Mouse (Mus musculus) adrenal gland (tissue): ENCODE results near the gene Grik3.

ENCODE experiments used
- intact Hi-C: fragments of 180-260 bp; cut with DNase I; formaldehyde crosslinking; loops from one replicate; pipeline ENCODE4 v1.15.1; 2025

Grik3 gene

DNA sequence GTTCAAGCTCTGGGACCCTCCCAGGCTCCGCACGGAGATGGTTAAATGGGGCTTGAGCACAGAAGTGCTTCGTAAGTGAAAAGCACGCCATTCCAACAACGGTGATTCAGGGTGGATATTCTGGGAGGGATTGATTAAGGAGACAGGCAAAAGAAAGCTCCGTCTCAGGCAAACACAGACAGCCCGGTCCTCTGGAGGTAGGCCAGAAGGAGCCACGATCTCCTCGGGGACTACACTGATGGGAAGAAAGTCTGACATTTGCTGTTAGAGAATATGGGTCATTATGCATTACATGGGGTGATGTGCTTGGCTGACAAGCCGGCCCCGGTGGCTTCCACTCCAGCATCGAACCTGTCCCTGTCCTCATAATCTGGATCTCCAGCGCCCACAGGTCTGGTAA lies 146.9 kb downstream of the Grik3 start:
- intact Hi-C loops: no loop called here

- intact Hi-C loops: no loop called here
Measured at GRCm38 (mm10) chr4:125640520-125640919, 150.0 kb downstream of the Grik3 start.

DNA sequence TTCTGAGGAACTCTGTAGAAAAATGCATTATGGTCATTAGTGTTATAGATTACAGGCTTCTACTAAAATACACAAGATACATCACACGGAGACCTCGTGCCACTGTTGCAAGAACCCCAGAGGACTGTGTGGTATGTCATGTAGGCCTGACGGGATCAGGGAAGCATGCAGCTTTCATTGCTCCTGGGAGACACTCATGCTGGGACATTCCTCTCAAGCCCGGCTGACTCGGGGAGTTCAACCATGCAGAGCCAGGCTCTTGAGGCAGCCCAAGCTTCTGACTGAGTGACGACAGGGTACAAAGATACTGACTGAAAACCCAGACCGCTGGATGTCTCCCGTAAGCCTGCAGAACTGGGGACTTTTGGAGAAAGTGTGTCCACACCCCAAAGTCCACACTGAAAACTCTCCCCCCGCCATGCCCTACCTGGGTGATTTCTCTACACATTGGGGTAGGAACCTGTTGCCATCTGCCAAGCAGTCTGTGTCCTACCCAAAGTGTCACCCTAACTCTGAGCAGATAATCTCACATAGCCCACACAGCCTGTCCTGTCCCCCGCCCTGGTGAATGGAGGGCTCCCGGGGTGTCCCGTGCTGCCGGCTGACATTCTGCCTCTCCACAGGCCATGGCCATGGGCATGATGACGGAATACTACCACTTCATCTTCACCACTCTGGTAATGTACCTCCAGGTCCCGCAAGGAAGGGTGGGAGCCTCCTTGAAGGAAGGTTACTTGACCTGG lies 150.6 kb downstream of the Grik3 start:
- intact Hi-C loops: no loop called here

DNA sequence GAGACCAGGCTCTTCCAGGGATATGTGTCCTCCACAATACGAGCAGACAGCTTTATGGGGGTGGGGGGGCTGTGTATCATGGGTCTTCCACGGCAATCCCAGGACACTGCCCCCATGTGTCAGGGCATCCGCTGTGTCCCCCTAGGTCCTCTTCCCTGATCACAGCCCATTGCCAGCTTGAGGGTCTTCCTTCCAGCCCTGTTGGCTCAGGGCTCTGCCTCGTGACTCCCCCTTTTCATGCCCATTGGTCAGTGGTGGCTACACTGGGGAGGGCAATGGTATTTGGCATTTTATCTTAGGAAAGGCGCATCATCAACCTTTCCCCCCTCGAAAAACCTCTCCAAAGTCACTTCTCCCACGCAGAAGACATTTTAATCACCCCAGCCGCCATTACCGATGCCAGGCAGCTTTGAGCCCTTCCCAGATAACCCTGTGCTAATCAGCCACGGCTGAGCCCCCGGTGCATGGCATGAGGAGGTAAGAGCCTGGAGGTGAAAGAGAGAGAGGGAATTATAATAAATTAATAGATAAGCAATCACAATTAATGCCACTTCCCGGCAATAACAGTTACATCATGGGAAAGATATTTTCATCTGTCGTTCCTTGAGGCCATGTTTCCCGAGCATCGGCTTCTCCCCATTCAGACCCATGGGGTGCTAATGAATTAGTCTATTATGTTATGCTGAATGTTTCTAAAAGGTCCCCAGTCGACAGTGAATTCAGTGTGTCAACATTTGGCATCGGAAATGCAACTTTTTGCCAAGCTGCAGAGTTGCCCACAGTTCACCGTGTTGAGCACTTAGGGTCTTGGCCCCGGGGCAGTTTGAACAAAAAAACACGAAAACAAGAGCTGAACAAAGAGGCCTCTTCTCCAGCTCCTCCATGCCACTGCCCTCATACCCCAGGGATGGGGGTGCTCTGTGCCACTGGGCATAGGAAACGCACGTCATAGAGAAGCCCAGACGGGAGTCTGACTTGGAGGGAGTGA lies 154.4 kb downstream of the Grik3 start:
- intact Hi-C loops: no loop called here

DNA sequence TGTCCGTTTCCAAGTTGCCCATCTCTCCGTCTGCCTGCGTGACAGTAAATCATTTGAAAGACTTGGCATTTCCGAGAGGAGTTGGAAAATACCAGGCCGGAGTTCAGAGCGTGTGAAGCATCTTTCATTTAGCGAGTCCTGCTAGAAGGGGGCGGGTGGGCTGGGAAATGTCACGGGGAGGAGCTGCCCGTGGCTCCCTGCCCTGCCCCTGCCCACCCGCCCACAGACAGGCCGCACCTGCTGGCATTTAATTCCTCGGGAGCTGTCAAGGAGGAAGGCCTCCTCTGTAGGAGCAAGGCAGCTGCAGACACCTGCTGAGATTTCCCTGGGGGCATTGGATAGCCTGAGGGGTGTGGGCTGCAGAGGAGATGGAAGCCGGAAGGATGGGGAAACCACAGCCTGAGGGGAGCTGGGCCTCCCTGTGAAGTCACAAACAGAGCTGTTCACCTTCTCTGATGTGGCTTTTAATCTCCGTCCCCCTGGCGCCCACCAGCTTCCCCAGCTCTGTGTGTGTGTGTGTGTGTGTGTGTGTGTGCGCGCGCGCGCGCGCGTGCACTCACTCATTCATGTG lies 161.3 kb downstream of the Grik3 start:
- intact Hi-C loops: no loop called here

- intact Hi-C loops: no loop called here
Measured at GRCm38 (mm10) chr4:125656031-125656430, 165.5 kb downstream of the Grik3 start.

DNA sequence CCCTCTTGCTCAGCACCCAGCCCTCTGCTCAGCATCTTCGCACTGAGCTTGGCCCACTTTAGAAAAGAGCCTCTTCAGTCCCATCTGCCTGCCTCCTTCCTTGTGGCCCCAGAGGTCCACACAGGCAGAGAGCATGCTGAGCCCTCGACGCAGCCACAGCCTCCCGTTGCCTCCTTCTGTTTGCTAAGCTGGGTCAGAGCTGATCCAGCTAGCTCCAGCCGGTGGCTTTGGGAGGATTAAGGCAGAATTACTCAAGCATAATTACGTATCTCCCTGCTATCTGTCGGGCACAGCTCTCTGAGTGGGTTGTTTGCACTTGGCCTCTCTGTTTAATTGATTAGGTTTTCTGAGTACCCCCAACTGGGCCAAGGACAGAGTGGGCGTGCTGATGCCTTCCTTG lies 167.9 kb downstream of the Grik3 start:
- intact Hi-C loops: no loop called here

DNA sequence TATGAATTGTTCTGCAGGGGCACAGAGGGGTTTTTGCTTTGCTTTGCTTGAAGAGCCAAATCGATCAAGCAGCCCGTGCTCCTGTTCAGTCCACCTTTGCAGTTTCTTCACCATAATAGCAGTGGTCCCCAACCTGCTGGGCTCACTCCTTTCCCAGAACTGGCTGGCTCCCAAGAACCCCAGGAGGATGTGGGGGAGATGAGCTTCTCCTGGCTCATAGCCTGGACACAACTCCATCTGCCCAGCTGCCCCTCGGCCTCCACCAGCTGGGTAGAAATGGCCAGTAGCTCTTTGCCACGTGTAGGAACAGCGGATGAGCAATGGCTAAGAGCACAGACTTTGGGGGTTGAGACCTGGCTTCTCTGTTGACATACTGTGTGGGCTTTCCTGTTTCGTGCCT lies 171.5 kb downstream of the Grik3 start:
- intact Hi-C loops: no loop called here

DNA sequence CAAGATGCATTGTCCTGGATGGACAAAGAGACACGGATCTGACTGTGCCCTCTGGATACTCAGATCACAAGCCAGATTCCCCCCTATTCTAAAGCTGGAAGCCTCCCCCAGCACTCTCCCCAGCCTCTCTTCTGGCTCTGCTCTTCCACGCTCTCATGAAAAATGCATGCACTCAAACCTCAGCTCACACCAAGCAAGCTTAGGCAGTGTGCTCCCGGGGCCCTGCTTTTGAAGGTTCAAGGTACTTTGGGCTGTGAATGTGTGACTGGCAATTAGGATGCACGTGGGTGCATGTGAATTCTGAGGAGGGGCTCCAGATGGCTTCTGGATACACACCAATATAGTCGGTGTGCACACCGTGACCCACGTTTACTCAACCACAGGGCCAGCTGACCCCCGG lies 172.8 kb downstream of the Grik3 start:
- intact Hi-C loops: no loop called here

- intact Hi-C loops: no loop called here
Measured at GRCm38 (mm10) chr4:125665955-125666354, 175.5 kb downstream of the Grik3 start.

DNA sequence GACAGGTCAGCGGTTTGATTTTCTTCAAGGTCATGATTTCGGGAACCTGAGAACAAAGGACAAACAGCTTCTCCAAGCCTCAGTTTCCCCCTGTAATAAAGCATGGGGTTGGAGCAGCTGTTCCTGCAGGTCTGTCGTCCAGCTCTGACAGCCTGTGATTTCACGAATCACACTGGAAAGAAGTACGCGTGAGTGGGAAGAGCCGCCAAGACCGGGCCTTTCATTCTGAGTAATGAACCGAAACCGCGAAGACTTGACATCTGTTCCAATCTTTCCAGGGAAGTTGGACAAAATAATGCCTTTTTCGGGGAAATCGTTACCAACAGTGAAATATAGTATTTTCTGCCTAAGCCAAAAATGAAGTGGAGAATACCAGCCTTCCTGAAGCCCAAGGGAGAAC lies 191.5 kb downstream of the Grik3 start:
- intact Hi-C loops: no loop called here

DNA sequence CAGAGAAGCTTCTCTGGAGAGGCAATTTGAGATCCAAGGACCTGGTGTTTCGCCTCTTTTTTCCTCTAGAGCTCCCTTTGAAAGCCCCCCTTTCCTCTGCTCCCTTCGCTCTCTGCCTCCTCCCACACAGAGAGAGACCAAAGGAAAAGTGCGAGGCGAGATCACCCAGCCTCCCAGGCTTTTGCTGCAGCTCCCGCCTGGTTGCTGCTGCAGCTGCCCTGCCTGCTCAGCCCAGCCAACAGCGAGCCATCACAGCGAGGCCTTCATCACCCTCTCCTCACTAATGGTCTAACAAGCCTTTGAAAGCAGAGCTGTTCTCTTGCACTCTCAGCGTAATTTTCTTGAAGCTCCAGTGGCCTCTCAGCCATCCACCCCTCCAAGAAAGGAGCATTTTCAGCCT lies 196.6 kb downstream of the Grik3 start:
- intact Hi-C loops: no loop called here

GRCm38 (mm10) chr4:125695431-125695830 lies 204.9 kb downstream of the Grik3 start:
- intact Hi-C loops: no loop called here

GRCm38 (mm10) chr4:125696182-125696939 lies 205.9 kb downstream of the Grik3 start:
- intact Hi-C loops: no loop called here

GRCm38 (mm10) chr4:125697626-125698025 lies 207.1 kb downstream of the Grik3 start:
- intact Hi-C loops: no loop called here

DNA sequence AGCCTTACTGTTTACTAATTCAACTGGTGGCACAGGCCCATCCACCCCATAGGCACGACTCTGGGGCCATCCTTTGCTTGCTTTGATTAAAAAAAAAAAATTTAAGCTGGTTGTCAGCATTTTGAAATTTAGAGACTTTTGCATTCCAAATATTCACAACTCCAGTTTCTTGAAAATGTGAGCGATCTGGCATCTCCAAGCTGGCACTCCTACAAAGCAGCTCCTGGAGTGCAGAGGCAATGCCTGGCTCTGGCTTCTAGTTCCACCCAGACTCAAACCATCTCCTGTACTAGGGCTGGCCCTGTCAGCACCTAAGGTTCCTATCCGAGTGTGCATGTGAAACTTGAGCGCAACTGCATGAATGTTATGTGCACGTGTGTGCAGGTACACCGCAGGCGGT lies 208.6 kb downstream of the Grik3 start:
- intact Hi-C loops: no loop called here

DNA sequence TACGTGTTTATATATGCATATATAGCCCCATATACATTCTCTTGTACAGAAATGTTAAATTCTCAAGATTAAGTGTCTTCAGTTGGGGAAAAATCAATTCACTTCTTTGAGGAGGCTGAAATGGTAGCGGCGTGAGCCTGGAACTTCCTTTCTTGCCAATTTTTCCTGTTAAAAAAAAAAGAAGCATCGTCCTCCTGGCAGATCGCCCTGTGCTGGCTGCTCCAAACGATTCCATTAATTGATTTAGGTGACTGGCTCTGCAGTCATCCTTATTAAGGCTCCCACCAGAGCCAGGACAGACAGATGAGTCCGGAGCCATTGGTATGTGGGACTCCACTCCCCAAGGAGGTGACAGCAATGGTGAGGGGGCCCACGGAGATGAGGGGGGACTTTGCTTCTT lies 209.8 kb downstream of the Grik3 start:
- intact Hi-C loops: loop anchor here (10.0 kb wide), 2 partner anchors 244 to 536 kb away; no protein-coding TSS in a partner anchor

DNA sequence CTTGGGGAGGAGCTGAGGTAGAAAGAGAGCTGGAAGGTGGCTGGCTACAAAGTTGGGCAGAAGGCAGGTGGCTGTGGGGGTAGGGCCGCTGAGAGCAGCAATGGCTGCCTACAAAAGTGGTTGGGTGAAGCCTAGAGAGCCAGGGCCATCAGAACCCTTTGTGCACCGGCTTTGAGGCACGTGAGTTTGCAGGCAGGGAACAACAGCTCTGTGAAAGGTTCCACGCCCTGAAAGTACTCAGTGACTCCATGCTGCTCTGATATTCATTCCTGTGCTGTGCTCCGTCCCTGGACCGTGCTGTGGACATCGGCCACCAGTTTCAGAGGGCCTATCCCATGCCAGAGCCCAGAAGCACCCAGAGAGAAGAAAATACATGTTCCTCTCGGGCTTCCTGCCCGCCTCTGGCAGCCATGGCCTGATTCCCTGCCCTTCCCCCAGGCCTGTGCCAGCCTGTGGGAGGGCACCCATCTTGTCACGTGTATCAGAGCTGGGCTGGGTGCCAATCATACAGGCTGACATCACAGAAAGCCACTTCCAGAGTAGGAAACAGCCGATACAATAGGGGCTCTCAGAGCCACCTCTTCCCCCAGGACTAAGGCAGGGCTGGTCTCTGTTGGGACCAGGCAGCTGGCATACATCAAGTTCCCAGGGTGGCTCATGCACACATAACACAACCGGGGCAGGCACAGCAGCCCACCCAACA lies 212.3 kb downstream of the Grik3 start:
- intact Hi-C loops: loop anchor here (10.0 kb wide), 2 partner anchors 242 to 538 kb away; no protein-coding TSS in a partner anchor

DNA sequence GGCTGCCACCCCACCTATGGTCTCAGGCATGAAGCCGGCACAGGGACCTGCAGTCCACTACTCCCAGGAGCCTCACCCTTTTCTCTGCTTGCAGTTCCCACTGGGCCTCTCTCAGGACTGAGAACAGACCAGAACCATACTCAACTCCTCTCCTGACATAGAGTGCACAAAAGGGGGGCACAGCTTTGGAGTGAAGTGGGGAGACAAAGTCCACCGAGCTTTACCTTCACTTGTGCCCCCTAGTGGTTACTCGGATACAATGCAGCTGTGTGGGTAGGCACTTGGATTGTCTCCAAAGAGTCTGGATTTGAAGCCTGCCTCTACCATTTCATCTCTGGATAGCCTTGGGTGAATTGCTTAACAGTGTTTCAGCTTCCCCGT lies 212.8 kb downstream of the Grik3 start:
- intact Hi-C loops: loop anchor here (10.0 kb wide), 2 partner anchors 242 to 538 kb away; no protein-coding TSS in a partner anchor

- intact Hi-C loops: loop anchor here (5.0 to 10.0 kb wide), 3 partner anchors 218 to 541 kb away; no protein-coding TSS in a partner anchor
Measured at GRCm38 (mm10) chr4:125705746-125706145, 215.2 kb downstream of the Grik3 start.
